Mouse (Mus musculus): ENCODE results near the gene Psrc1.

GRCm38 (mm10) chr3:108367828-108368227 lies 15.8 kb upstream of the Psrc1 start:
- TF ChIP-seq CTCF (IDR thresholded peaks at IDR 0.05; ENCODE audit: low read depth, low read length) (no peak), TAL1 (conservative IDR thresholded peaks at IDR 0.05; ENCODE audit: low read depth, low read length) (no peak), GATA1 (IDR thresholded peaks at IDR 0.05; ENCODE audit: borderline replicate concordance, low read length) (no peak), GATA2 (IDR thresholded peaks at IDR 0.05; ENCODE audit: borderline replicate concordance, low read depth, low read length) (no peak)

Measured in G1E (cell line).